Mouse (Mus musculus) limb, embryonic 11.5 days (tissue): ENCODE measurements around the gene Tmem29. TPM values are rescaled to one million over a fixed set of nuclear protein-coding genes. Genes with fewer than 3 reads are reported as not detected.
"Not testable (repeated sequence)": the region's sequence is repeated elsewhere in the genome, so short reads cannot be mapped to it uniquely, and the experiment has no call there.

Experiments
- ATAC-seq: fragments of 200-750 bp; cut with Nextera tagmentation; 2 replicates; pipeline ENCODE4 v1.8.0; 2017; ENCODE audit warnings: low read depth; ENCODE audit not compliant: insufficient number of reproducible peaks, low FRiP score, low TSS enrichment
- DNase-seq: peaks from one replicate; pipeline ENCODE4 v3.0.0-alpha.2; 2015; ENCODE audit warnings: low spot score
- H3K27ac ChIP-seq: fragments of 300-500 bp; sonication (generic); replicated peaks from 2 replicates; pipeline ENCODE4 v1.5.1; 2014; ENCODE audit warnings: low read depth, mild to moderate bottlenecking, low read length
- H3K27me3 ChIP-seq: fragments of 300-500 bp; sonication (generic); 2 replicates; pipeline ENCODE4 v1.6.1; 2014; ENCODE audit warnings: mild to moderate bottlenecking, low read length, mixed read lengths; ENCODE audit not compliant: control insufficient read depth, insufficient read depth
- H3K36me3 ChIP-seq: fragments of 300-500 bp; sonication (generic); 2 replicates; pipeline ENCODE4 v1.6.1; 2014; ENCODE audit warnings: mild to moderate bottlenecking, low read length, moderate library complexity, mixed read lengths; ENCODE audit not compliant: control insufficient read depth, insufficient read depth
- H3K4me1 ChIP-seq: fragments of 300-500 bp; sonication (generic); 2 replicates; pipeline ENCODE4 v1.6.1; 2014; ENCODE audit warnings: low read length, mixed read lengths; ENCODE audit not compliant: control insufficient read depth, insufficient read depth
- H3K4me2 ChIP-seq: fragments of 300-500 bp; sonication (generic); 2 replicates; pipeline ENCODE4 v1.6.1; 2014; ENCODE audit warnings: low read depth, mild to moderate bottlenecking, moderate library complexity; ENCODE audit not compliant: severe bottlenecking
- H3K4me3 ChIP-seq: fragments of 300-500 bp; sonication (generic); 2 replicates; pipeline ENCODE4 v1.5.1; 2014; ENCODE audit warnings: low read depth, low read length
- H3K9ac ChIP-seq: fragments of 300-500 bp; sonication (generic); 2 replicates; pipeline ENCODE4 v1.6.1; 2014; ENCODE audit warnings: mild to moderate bottlenecking, low read length
- H3K9me3 ChIP-seq: fragments of 300-500 bp; sonication (generic); 2 replicates; pipeline ENCODE4 v1.6.1; 2016; ENCODE audit warnings: low read length; ENCODE audit not compliant: control insufficient read depth
- WGBS: fragments of 180-500 bp; shearing (Covaris S2); extraction: QIAGEN DNeasy Blood & Tissue Kit; methylation state at CpG from one replicate; pipeline ENCODE4 v1.1.7; 2014; 5-methylcytosine and 5-hydroxymethylcytosine counted together
- polyA plus RNA-seq: library from polyadenylated mRNA; unstranded; fragments of >200 nt; fragmentation: Nextera tagmentation; extraction: Ambion mirVana; gene quantifications from 2 replicates; pipeline ENCODE4 v1.2.1, GENCODE M21; 2014

Gene Tmem29
- 40.3 and 42.9 TPM in 2 replicates for polyA plus RNA-seq

DNA sequence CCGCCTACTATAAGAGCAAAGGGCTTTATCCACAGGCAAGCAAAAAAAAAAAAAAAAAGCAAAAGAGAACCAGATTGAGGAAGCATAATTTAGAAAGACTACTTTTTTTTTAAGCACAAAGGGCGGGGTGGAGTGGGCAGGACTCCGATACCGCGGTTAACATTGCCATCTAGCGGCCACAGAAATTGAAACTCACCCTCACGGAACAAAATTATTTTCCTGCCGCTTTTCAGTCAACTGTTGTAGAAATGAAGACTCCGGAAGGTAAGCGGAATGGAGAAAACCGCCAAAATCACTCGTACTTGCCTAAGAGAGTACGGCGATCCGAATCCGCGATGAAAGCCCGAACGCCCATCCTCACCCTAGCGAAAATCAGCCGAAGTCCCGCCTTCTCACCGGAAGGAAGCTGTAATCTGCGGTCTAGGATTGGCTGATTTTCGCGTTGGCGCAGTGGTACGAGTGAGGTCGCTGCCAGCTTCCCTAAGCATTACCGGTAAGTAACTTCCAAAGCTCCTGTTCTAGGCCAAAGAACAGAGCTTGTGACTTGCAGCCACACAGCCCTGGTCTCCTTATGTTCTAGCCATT, at the start of gene Tmem29:
Gene Tmem29 (minus strand): TSS at position 389 of the 585 bp plus-strand sequence.
- DNase-seq (peak; percentile 85), ATAC-seq (peak; percentile 98)
- no peak within 1 kb of the TSS for H3K27ac ChIP-seq
- H3K4me2 ChIP-seq: peak within 1 kb of the TSS; percentile 32
- under 1% methylated on average over 30 of the region's 30 CpGs for WGBS
- H3K9ac ChIP-seq: peak within 1 kb of the TSS; percentile 40; the same call in 1 of the 2 replicates
- peak within 1 kb of the TSS; percentile 32 for H3K4me3 ChIP-seq
- H3K36me3 ChIP-seq: no peaks in the 10 kb centered on the region
- no peaks in the 10 kb centered on the region for H3K27me3 ChIP-seq
- H3K9me3 ChIP-seq: no peaks in the 10 kb centered on the region
- no peaks in the 10 kb centered on the region for H3K4me1 ChIP-seq

DNA sequence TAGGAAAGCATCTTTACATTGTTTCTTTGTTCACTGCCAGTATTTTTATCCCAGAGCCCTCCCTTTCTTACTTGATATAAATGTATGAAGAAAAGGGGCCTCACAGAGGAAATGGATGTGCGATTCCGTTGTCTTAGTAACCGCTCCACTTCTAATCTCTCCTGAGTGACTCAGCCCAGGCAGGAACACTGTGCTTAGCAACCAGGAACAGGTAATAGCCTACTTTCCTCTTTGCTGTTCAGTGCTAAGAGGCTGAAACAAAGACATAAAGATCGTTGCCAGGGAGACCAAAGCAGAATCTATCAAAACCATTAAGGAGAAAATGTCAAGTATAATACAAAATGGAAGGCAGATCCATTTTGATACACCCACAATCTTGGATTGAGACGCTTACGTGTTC, 49.7 kb upstream of the Tmem29 start:
- DNase-seq (no peak), ATAC-seq (no peak)
- Histone ChIP-seq H3K27ac (no peak overlapping the region), H3K4me3 (no peak overlapping the region), H3K9ac (no peak overlapping the region), H3K27me3 (no peaks in the 10 kb centered on the region), H3K36me3 (no peaks in the 10 kb centered on the region), H3K9me3 (no peaks in the 10 kb centered on the region), H3K4me2 (no peak overlapping the region), H3K4me1 (no peaks in the 10 kb centered on the region)
- 88% methylated on average over 6 of the region's 6 CpGs for WGBS

GRCm38 (mm10) chrX:150487811-150488210, 28.9 kb upstream of the Tmem29 start:
- not testable (repeated sequence) for H3K27me3 ChIP-seq, H3K36me3 ChIP-seq, ATAC-seq, DNase-seq, H3K9ac ChIP-seq, H3K27ac ChIP-seq, H3K9me3 ChIP-seq, H3K4me3 ChIP-seq, H3K4me2 ChIP-seq, H3K4me1 ChIP-seq
- WGBS: 82% methylated on average over 1 of the region's 10 CpGs

DNA sequence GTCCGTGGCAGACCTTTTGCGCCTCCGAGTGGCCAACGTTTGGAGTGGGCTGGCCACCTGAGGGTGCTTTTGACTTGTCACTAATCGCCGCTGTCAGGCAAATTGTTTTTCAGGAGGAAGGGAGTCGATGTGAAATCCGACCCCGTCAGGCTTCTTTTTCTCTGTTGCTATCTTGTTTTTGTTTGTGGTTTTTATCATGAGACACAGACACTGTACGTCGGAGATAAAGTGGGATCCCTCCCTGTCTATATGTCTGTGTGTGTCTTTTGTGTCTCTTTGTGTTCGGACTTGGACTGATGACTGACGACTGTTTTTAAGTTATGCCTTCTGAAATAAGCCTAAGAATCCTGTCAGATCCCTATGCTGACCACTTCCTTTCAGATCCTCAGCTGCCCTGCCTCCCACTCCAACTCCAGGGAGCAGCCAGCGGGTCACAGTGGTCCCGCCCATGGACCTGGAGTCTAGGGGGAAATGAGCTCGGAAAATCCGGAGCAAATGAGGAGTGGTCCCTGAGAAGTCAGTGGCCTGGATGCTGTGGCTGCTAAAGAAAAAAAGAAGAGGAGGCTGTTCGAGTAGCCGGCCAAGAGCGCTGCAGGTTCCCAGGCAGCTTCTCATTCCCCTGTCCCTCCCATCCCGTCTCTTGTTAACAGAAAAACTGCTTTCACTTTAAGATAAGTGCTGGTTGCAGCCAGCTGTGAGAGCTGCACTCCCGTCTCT, 27.5 kb upstream of the Tmem29 start:
- WGBS: 73% methylated on average over 5 of the region's 22 CpGs
- not testable (repeated sequence) for ATAC-seq

DNA sequence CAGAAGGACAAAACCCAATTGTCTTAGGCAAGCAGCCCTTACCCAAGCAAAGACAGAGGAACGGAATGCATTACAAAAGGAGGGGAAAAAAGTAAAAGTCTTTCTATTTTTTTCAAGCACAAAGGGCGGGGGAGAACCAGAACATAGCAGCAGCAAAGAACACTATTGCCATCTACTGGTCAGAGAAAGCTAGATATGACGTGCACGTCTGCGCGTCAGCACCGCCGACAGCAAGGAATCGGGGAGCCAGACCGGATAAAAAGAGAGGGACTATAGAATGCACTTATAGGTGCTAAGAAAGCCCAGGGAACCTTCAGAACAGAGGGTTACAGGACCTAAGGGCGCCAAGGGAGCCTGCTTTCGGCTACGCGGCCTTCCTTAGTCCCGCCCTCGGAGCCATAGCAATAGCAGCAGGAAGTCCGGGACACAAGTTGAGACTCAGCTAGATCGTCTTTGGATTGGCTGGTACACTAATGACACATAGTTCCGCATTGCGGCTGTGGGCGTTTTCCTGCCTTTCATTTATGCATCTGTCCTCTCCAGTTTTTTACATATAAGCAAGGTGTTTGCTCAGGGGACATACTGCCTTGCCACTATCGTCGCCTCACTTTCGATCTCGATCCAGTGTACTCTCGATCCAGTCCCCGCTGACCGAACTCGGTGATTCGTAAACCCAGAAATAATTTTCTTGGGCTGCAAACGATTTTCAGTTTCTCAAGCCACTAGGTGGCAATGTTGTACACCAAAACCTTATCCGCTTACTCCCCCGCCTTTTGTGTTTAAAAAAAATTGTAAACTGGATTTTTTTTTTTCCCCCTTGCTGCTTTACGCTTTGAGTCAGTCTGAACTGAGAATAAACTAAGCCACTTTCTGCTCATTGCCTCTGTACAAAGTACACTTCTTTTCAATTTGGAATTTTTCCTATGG, 19.2 kb upstream of the Tmem29 start:
- Histone ChIP-seq H3K4me1 (no peaks in the 10 kb centered on the region), H3K9me3 (no peaks in the 10 kb centered on the region), H3K27ac (peak overlapping the region; percentile 68), H3K36me3 (no peaks in the 10 kb centered on the region), H3K9ac (peak overlapping the region; percentile 55), H3K27me3 (no peaks in the 10 kb centered on the region), H3K4me3 (peak overlapping the region; percentile 44), H3K4me2 (0 out of 2 replicates have a peak overlapping the region, but pooled peaks have one; percentile 22)
- DNase-seq: peak; percentile 84
- ATAC-seq: peak; percentile 98
- 1% methylated on average over 34 of the region's 34 CpGs for WGBS

More for the DNA sequence above, 27.5 kb upstream of the Tmem29 start:
- H3K4me3 ChIP-seq, H3K4me1 ChIP-seq, H3K27ac ChIP-seq, H3K9ac ChIP-seq, H3K36me3 ChIP-seq, H3K27me3 ChIP-seq, H3K9me3 ChIP-seq, DNase-seq, H3K4me2 ChIP-seq: not testable (repeated sequence)

- H3K9ac ChIP-seq: no peak overlapping the region
- no peaks in the 10 kb centered on the region for H3K27me3 ChIP-seq
- ATAC-seq (no peak), DNase-seq (no peak)
- H3K36me3 ChIP-seq: no peaks in the 10 kb centered on the region
- H3K27ac ChIP-seq: no peak overlapping the region
- no peak overlapping the region for H3K4me2 ChIP-seq
- H3K9me3 ChIP-seq: no peaks in the 10 kb centered on the region
- WGBS: 100% methylated on average over 1 of the region's 1 CpGs
- H3K4me3 ChIP-seq: no peak overlapping the region
- no peaks in the 10 kb centered on the region for H3K4me1 ChIP-seq
These were observed 12.5 kb upstream of the Tmem29 start for GRCm38 (mm10) chrX:150471416-150471815.

DNA sequence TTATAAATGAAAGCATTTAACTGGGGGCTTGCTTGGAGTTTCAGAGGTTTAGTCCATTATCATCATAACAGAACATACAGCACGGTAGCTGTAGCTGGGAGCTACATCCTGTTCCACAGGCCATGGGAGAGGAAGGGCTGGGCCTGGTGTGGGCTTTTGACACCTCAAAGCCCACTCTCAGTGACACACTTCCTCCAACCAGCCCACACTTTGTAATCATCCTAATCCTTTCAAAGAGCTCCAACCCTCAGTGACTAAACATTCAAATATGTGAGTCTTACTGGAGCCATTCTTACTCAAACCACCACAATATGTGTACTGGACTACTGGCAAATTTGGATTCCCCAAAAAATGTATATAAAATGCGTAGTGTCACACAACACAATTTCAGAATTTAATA, 9.3 kb upstream of the Tmem29 start:
- Histone ChIP-seq H3K9me3 (no peaks in the 10 kb centered on the region), H3K36me3 (no peaks in the 10 kb centered on the region), H3K9ac (no peak overlapping the region), H3K27me3 (no peaks in the 10 kb centered on the region), H3K27ac (no peak overlapping the region), H3K4me3 (no peak overlapping the region), H3K4me1 (no peaks in the 10 kb centered on the region), H3K4me2 (no peak overlapping the region)
- ATAC-seq (no peak), DNase-seq (no peak)
- WGBS: 95% methylated on average over 2 of the region's 2 CpGs

GRCm38 (mm10) chrX:150466817-150467216, 7.9 kb upstream of the Tmem29 start:
- DNase-seq, H3K9me3 ChIP-seq, ATAC-seq, H3K27me3 ChIP-seq, H3K4me3 ChIP-seq, H3K27ac ChIP-seq, H3K36me3 ChIP-seq, H3K9ac ChIP-seq, H3K4me1 ChIP-seq, H3K4me2 ChIP-seq: not testable (repeated sequence)
- WGBS: 57% methylated on average over 8 of the region's 8 CpGs
